Mouse (Mus musculus) lung, postnatal 0 days (tissue): Measurements from ENCODE around the gene Rnd3.

Source experiments
- CTCF ChIP-seq: IDR thresholded peaks from 2 replicates; pipeline ENCODE4 v1.5.1; 2016; ENCODE audit warnings: antibody characterized with exemption, mild to moderate bottlenecking
- EP300 ChIP-seq: IDR thresholded peaks from 2 replicates; pipeline ENCODE4 v1.6.1; 2016; ENCODE audit warnings: antibody characterized with exemption, mild to moderate bottlenecking, control low read depth

DNA sequence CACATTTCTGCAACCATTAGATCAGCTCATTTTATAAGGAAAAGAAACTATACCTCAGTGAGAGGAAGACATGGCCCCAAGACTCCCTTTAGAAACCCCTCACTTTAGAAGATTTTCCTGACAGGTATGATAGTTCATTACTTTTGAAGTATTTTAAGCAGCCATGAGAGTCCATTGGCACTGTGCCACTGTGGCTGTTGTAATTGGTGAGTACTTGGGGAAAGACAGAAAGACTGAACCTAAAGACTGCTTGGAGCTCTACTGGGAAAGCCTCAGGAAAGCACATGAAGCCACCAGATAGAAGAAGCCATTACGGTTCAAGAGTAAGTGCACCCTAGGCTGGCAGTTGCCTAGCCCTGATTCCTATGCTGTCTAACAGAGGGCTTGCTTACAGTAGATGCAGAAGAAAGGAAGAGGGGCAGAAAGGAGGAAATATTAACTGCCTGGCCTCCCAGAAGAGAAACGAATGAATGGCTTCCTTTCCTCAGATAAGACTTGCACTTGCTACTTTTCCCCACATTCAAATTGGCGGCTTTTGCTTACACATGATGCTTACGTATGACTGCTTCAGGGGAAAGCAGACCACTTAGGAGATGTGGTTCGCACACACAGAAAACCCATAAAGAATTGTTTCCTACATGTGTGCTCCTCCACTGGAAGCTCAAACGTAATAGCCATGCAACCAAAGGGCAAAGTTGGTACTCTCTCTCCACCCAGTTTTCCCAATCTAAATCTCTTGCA is 4.4 kb downstream of the Rnd3 start:
- TF ChIP-seq CTCF: no peak
- TF ChIP-seq EP300: no peak
